Mouse (Mus musculus): Measurements from ENCODE around the gene Itgb3.

Gene Itgb3

DNA sequence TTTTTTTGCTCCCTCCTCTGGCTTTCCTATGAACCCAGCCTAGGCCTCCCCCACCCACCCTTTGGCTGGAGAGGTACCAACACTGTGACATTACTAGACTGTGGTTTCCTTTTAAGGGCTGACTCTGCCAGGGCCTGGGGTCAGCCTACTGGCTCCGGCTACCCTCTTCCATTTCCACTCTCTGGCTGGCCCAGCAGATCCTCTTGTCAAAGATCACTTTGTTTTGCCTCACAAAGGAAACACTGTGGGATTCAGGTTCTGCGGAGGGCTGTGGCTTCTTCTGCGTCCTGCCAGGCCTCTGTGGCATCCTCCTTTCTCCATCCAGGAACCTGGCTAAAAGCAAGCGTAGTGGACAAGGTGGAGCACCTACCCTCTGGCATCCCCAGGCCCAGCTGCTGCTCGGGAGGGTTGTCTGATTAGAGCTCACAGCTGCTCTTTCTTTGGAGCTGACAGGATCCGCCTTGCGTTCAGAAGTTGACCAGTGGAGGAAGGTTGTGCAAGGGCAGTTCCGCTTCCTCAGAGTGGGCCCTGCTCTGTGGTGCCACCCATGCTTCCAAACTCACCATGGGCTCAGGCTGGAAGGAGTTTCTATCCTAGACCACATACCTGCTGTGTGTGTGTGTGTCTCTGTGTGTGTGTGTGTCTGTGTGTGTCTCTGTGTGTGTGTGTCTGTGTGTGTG lies 39.5 kb downstream of the Itgb3 start:
- in situ Hi-C loops (cut with MboI, MseI): no loop called here

DNA sequence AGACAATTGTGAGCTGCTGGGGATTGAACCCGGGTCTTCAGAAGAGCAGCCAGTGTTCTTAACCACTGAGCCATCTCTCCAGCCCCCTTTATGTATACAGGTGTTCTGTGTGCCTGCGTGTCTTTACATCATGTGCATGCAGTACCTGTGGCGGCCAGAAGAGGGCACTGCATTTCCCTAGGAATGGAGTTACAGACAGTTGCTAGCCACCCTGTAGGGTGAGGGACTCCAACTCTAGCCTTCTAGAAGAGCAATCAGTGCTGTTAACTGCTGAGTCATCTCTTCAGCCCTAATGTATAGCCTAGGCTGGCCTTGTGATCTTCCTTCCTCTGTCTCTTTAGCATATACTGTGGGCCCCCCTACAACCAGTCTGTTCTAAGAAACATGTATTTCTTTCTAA lies 40.8 kb downstream of the Itgb3 start:
- in situ Hi-C loops (cut with MboI, MseI): no loop called here

DNA sequence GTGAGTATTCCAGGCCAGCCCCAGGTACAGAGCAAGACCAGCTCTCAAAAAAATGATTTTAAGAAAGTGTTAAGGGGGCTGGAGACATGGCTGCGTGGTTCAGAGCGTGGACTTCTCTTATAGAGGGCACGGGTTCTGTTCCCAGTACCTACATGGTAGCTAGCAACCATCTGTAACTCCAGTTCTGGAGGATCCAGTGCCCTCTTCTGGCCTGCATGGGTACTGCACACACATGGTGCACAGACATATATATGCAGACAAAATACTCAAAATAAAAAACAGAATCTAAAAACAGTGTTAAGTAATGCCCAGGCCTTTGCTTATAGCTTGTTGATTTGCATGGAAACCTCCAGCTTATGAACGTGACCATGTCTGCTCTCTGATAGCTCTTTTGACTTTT lies 52.8 kb downstream of the Itgb3 start:
- in situ Hi-C loops (cut with MboI, MseI): no loop called here

DNA sequence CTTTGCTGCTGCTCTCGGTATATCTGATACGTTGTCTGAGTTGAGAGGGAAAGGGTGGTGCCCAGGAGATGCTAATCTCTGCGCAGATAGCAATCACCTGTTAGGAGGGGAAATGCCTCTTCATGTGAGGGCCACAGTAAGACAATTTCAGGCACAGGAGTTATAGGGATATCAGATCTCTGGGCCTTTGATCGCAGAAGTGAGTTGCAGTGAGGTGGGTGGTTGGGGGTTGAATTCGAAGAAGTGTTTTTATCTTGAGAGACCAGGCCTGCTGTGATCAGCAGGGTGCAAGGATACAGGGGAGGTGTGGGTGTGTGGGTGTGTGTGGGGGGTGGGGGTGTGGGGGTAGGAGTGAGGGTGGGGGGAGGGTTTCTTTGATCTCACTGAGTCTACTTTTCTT lies 53.3 kb downstream of the Itgb3 start:
- in situ Hi-C loops (cut with MboI, MseI): no loop called here

DNA sequence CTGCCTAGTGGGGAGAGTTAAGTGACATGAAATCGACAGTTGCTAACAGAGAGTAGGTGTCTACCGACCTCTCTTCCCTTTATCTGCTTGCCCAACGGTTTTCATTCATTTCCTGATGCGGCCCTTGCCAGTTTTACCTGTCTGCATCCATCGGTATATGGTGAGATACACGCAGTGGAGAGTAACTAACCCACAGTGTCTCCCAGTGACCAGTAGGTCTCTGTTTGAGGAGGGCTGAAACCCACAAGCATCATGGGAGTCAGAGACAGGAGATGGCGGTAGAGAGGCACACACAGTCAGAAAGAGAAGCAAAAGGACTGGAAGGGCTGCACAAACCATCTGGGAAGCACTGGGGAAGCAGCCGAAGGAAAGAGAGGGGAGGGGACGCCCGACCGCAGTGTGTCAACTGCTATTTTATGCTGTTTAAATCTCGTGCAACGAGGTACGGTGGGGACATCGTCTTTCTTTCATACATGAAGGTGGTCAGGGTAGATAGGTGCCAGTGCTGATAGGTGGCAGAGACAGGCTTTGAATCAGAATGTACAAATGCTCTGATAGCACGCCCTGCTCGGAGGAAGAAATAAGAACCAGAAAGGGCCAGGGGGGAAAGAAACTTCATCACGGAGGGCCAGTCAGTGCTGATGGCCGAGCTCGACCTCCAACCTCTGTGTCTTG lies 53.9 kb downstream of the Itgb3 start:
- in situ Hi-C loops (cut with MboI, MseI): no loop called here

DNA sequence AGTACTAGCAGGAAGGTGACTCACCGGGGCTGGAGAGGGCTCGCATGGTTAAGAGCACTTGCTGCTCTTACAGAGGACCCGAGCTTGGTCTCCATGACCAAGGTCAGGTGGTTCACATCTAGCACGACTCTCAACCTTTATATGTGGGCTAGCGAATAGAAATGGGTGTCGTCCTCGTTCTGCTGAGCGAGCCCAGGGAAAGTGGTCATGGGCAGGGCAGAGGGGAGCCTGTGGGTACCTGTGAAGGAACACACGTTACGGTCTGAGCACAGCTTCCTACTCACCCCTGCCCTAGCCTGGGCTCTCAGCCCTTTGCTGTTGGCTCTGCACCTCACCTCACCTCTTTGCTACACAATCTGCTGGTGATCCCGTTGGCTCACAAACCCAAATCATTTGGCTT lies 54.8 kb downstream of the Itgb3 start:
- in situ Hi-C loops (cut with MboI, MseI): no loop called here

DNA sequence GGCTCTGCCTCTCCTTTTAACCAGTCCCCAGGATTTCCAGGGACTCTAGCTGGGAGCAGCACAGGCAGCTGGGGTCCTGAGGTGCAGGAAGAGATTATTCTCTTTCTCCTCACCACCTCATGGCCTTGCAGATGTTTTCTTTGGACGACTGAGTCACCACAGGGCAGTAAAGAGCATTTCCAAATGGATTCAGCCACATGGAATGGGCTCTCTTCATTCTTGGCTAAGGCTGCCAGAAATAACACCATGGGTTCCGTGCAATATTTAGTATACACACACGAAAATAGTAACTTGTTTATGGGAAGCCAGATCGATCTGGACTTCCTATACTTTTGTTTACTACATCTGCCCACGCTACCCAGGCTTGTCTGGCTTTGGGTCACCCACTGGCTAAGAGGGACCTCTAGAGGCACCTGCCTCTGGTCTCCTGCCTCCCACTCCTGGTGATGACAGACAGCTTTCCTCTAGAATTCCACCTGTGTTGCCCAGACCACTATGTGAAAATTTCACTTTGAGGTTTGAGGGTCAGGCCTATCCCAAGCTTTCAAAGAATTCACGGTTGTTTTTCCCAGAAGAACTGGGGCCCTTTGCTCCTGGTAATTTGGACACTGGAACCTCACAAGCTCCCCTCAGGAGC lies 55.6 kb downstream of the Itgb3 start:
- in situ Hi-C loops (cut with MboI, MseI): no loop called here

DNA sequence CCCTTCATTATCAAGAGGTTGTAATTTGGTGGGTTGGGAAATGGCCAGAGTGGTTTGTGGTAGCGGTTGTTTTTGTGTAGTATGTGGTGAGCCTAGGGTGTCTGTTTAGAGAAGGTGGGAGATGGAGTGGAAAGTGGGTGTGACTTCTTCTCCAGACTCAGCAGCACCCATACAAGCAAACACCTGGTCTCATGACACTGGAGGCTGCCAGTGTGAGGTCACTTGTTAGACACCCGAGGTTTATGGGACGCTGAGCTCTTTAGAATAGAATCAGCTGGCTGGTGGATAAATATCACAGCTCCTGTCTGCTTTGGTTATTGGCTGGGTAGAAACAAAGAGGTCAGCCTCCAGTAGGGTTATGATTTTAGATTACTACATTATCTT lies 56.1 kb downstream of the Itgb3 start:
- in situ Hi-C loops (cut with MboI, MseI): no loop called here

DNA sequence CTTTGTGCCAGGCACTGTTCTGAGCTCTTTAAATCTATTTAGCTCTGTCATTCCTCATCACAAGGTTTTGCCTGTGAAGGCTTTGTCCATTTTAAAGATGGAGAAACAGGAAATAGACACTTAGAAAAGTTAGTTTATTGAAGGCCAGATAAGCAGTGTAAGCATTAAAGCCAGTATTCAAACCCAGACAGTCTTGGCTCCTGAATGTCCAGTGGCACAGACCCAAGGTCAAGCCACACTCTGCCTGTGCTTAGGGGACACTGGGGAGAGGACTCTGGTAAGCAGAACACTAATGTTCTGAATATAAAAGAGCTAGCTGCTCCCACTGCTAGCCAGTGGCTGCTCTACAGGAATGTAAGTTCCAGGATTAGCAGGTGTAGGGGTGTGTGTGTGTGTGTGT lies 56.6 kb downstream of the Itgb3 start:
- in situ Hi-C loops (cut with MboI, MseI): no loop called here

DNA sequence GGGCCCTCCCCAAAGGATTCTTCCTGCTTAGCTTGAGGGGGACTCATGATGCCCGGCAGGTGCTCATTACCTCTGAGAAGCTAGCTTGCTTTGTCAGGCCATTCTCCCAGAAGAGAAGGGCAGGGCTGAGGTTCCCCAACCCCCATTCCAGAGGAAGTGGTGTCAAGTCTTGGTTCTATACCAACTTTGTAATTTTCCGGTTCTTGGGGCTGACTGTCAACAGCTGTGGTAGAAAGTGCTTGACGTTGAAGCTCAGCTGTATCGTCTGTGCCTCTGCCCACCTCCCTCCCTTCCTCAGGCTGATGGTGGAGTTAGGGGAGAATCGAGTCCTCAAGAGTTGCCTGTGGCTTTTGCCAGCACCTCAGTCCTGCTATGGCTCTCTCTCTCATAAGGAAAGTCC lies 59.6 kb downstream of the Itgb3 start:
- in situ Hi-C loops (cut with MboI, MseI): no loop called here

DNA sequence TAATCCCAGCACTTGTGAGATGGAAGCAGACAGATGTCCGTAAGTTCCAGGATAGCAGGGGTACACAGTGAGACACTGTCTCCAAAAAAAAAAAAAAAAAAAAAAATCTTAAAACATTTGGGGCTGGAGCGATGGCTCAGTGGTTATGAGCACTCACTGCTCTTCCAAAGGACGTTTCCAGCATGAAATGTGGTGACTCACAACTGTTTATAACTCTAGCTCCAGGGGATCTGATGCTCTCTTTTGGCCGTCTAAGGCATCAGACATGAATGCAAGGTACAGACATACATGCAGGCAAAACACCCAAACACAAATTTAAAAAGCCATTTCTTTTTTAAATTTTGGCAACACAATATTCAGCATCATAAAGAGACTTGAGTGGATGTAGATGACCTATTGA lies 65.6 kb downstream of the Itgb3 start:
- in situ Hi-C loops (cut with MboI, MseI): no loop called here

DNA sequence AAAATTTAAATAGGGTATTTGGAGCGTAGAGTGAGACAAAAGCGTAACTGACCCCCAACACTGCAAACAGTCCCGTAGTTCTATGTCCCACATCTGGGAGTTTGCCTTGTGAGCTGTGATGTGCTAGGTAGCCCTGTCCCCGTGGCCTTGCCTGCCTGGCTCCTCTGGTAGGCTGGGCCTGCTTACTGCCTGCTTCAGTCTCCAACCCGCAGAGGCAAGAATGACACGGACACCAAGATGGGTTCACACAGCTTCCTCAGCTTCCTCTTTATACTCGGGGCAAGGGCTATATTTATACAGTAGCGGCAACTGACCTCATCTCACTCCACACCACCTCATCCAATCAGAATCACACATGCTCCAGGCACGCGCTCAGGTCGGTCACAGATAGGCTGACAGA lies 67.0 kb downstream of the Itgb3 start:
- in situ Hi-C loops (cut with MboI, MseI): no loop called here

DNA sequence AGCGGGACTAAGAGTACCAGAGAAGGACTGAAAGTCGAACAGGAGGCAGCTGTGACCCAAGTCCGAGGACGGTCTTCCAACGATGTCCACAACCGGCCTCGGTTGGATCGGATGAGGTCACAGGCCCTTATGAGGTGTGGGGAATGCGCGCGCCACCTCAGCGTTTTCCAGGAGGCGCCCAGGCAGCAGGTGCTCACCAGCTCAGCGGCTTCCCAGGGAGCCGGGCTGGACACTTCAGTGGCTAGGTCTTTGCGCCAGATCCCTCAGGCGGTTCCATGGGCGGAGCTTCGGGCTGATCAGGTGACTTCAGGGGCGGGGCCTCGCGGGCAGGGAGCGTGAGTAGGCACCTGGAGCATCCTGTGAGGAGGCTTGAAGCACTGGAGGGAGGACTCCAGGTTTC lies 77.7 kb downstream of the Itgb3 start, which contains the start of gene Gm11639:
TSS of gene Gm11639 (plus strand) at position 160 of the 400 bp plus-strand sequence.
- in situ Hi-C loops (cut with MboI, MseI): no loop called here

DNA sequence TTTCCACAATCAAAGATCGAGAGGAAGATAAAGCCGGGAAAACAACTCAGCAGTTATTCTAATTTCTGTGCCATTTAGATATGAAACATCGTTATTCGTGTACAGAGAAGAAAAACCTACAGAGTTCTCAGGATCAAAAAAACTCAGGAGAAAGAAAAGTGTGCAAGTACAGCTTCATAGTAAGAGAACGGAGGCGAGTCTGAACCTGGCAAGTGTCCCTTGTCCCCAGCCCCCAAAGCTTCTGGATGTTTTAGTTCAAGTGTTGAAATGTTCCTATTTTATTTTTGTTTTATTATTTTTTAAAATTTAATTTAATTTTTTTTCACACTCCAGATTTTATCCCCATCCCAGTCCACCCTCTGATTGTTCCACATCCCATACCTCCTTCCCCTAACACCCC lies 85.4 kb downstream of the Itgb3 start:
- in situ Hi-C loops (cut with MboI, MseI): no loop called here

DNA sequence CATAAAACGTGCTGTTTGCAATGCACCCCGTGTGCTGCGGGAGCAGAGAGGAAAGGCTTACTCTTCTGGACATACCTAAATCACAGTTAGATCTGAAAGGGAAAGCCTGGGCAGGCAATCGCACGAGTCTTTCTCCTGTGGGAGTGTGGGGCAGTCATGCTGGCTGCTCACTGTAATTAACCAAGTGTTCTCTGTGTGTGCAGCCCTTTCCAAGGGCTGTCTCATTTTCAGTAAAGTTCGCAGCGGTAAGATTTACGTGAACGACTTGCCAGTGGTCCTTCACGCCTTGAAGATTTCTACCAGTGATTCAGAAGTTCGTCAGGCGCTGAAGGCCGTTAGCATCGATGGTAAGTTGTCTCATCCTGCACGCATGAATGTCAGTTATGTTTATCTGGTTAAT lies 96.3 kb downstream of the Itgb3 start:
- in situ Hi-C loops (cut with MboI, MseI): no loop called here

DNA sequence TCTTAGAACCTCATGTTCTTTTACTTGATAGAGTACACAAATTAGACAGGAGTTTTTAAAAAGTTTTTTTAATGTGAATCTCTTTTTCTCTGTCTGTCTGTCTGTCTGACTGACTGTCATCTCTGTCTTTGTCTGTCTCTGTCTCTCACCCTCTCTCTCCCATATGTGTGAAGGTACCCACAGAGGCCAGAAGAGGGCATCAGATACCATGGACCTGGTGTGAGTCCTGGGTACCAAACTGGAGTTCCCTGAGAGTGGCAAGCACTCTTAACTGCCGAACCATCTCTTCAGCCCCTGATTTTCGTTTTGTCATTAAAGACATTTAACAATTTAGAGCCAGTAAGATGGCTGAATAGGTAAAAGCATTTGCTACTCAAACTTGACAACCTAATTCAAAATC lies 99.3 kb downstream of the Itgb3 start:
- in situ Hi-C loops (cut with MboI, MseI): no loop called here

Measured in T-helper 2 cell (primary cell).